Mouse (Mus musculus): ENCODE data around the gene Zswim3. TPM values are rescaled to one million over a fixed set of nuclear protein-coding genes. Genes with fewer than 3 reads are reported as not detected.

Gene Zswim3
- polyA plus RNA-seq, 1 experiment: 0.40 TPM

GRCm38 (mm10) chr2:164769258-164770037 is 35.5 kb upstream of the Zswim3 start, which contains the start of gene Ube2c:
TSS of gene Ube2c (plus strand) at chr2:164769898.
- Histone ChIP-seq H3K36me3 (replicated peaks; ENCODE audit: low read length) (peaks cover 71% of the 10 kb centered on the region), H3K4me1 (peaks cover 43% of the 10 kb centered on the region), H3K9me3 (no peaks in the 10 kb centered on the region), H3K4me3 (replicated peaks) (peak within 1 kb of the TSS; percentile 94), H3K27me3 (replicated peaks) (no peaks in the 10 kb centered on the region)
- TF ChIP-seq GATA1 (IDR thresholded peaks at IDR 0.05; ENCODE audit: borderline replicate concordance, low read length) (no peak), FLI1 (IDR thresholded peaks at IDR 0.05; ENCODE audit: low read length) (no peak)

GRCm38 (mm10) chr2:164770279-164770678 is 34.6 kb upstream of the Zswim3 start:
- Histone ChIP-seq H3K36me3 (replicated peaks; ENCODE audit: low read length) (peaks cover 64% of the 10 kb centered on the region), H3K9me3 (no peaks in the 10 kb centered on the region), H3K27me3 (replicated peaks) (peaks cover 1% of the 10 kb centered on the region), H3K4me3 (replicated peaks) (peak overlapping the region; percentile 94), H3K4me1 (peaks cover 43% of the 10 kb centered on the region)
- TF ChIP-seq GATA1 (IDR thresholded peaks at IDR 0.05; ENCODE audit: borderline replicate concordance, low read length): no peak
- no peak for TF ChIP-seq FLI1 (IDR thresholded peaks at IDR 0.05; ENCODE audit: low read length)

DNA sequence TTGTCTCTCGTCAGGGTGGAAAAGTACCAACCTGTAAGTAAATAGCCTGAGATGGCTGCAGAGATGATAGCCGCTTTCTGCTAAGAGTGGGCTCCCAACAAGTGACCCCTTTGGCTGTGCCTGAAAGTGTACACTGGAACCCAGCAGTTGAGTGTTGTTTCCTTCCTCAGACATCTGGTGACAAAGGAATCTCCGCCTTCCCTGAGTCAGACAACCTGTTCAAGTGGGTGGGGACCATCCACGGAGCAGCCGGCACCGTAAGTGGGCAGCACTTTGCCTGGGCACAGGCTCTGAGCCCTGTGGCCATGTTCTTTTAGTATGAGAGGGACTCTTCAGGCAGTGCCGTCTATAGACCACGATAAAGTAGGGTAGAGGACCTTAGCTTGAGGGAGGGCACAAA is 33.8 kb upstream of the Zswim3 start:
- Histone ChIP-seq H3K9me3 (no peaks in the 10 kb centered on the region), H3K36me3 (replicated peaks; ENCODE audit: low read length) (peaks cover 56% of the 10 kb centered on the region), H3K4me1 (peaks cover 43% of the 10 kb centered on the region), H3K4me3 (replicated peaks) (peak overlapping the region; percentile 94), H3K27me3 (replicated peaks) (peaks cover 4% of the 10 kb centered on the region)
- TF ChIP-seq GATA1 (IDR thresholded peaks at IDR 0.05; ENCODE audit: borderline replicate concordance, low read length): no peak
- no peak for TF ChIP-seq FLI1 (IDR thresholded peaks at IDR 0.05; ENCODE audit: low read length)

GRCm38 (mm10) chr2:164773229-164773988 is 31.5 kb upstream of the Zswim3 start:
- Histone ChIP-seq H3K27me3 (replicated peaks) (peaks cover 26% of the 10 kb centered on the region), H3K4me3 (replicated peaks) (no peak overlapping the region), H3K4me1 (peaks cover 36% of the 10 kb centered on the region), H3K9me3 (peaks cover 5% of the 10 kb centered on the region), H3K36me3 (replicated peaks; ENCODE audit: low read length) (peaks cover 34% of the 10 kb centered on the region)
- TF ChIP-seq FLI1 (IDR thresholded peaks at IDR 0.05; ENCODE audit: low read length) (no peak), GATA1 (IDR thresholded peaks at IDR 0.05; ENCODE audit: borderline replicate concordance, low read length) (no peak)

DNA sequence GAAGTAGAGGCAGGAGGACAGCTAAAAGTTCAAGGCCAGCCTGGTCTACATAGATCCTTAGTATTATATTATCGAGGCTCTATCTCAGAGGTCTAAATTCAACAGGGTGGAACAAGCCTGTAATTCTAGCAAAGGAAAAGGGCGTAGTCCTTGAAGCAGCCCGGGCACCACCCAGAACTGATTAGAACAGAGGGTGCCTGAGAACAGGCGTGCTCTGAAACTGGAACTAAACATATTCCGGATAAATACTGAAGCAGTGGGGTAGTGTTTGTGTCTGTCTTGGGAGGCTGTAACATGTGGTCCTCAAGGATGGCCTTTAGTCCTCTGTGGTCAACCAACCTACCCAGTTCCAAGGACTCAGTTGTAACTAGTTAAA is 30.9 kb upstream of the Zswim3 start:
- TF ChIP-seq FLI1 (IDR thresholded peaks at IDR 0.05; ENCODE audit: low read length) (no peak), GATA1 (IDR thresholded peaks at IDR 0.05; ENCODE audit: borderline replicate concordance, low read length) (no peak)
- Histone ChIP-seq H3K27me3 (replicated peaks) (peaks cover 31% of the 10 kb centered on the region), H3K36me3 (replicated peaks; ENCODE audit: low read length) (peaks cover 33% of the 10 kb centered on the region), H3K9me3 (peaks cover 5% of the 10 kb centered on the region), H3K4me3 (replicated peaks) (no peak overlapping the region), H3K4me1 (peaks cover 35% of the 10 kb centered on the region)

GRCm38 (mm10) chr2:164776130-164776529 is 28.8 kb upstream of the Zswim3 start:
- Histone ChIP-seq H3K4me1 (peaks cover 18% of the 10 kb centered on the region), H3K36me3 (replicated peaks; ENCODE audit: low read length) (peaks cover 29% of the 10 kb centered on the region), H3K4me3 (replicated peaks) (no peak overlapping the region), H3K27me3 (replicated peaks) (peaks cover 47% of the 10 kb centered on the region), H3K9me3 (peaks cover 5% of the 10 kb centered on the region)
- TF ChIP-seq FLI1 (IDR thresholded peaks at IDR 0.05; ENCODE audit: low read length): no peak
- TF ChIP-seq GATA1 (IDR thresholded peaks at IDR 0.05; ENCODE audit: borderline replicate concordance, low read length): no peak

GRCm38 (mm10) chr2:164776801-164777200 is 28.1 kb upstream of the Zswim3 start:
- Histone ChIP-seq H3K9me3 (peaks cover 5% of the 10 kb centered on the region), H3K4me3 (replicated peaks) (no peak overlapping the region), H3K27me3 (replicated peaks) (peaks cover 49% of the 10 kb centered on the region), H3K36me3 (replicated peaks; ENCODE audit: low read length) (peaks cover 22% of the 10 kb centered on the region), H3K4me1 (peaks cover 13% of the 10 kb centered on the region)
- TF ChIP-seq GATA1 (IDR thresholded peaks at IDR 0.05; ENCODE audit: borderline replicate concordance, low read length) (no peak), FLI1 (IDR thresholded peaks at IDR 0.05; ENCODE audit: low read length) (no peak)

DNA sequence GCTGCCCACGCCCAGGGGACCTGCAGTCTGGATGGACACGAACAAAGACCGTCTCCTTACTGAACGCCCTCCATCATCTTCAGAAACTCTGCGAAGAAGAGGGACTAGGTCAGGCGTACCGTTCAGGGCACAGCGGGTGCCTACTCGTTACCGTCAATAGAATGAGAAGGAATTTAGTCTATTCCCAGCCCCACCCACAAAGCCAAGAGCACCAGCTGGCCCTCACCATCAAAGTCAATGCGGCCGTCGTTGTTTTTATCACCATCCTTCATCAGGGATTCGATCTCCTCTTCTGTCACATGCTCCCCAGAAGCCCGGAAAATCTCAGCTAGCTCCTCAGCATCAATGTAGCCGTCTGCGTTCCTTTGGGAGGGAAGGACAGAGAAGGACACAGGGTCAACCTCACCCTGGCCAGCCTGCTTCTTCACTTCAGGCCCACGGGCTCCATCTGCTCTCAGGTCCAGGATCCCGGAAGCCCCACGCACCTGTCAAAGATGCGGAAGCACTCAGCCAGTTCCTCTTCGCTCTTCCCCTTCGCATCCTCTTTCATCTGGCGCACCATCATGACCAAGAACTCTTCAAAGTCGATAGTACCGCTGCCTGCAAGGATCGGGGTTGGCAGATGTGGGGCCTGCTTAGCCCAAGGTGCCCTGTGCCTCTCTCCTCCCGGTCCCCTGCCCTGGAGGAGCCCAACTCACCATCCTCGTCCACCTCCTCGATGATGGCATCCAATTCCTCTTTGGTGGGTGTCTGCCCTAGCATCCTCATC is 27.5 kb upstream of the Zswim3 start:
- TF ChIP-seq FLI1 (IDR thresholded peaks at IDR 0.05; ENCODE audit: low read length) (no peak), GATA1 (IDR thresholded peaks at IDR 0.05; ENCODE audit: borderline replicate concordance, low read length) (no peak)
- peak overlapping the region; percentile 28 for H3K4me3 ChIP-seq (replicated peaks)
- peaks cover 16% of the 10 kb centered on the region for H3K36me3 ChIP-seq (replicated peaks; ENCODE audit: low read length)
- H3K9me3 ChIP-seq: peaks cover 5% of the 10 kb centered on the region
- peaks cover 54% of the 10 kb centered on the region for H3K27me3 ChIP-seq (replicated peaks)
- peaks cover 13% of the 10 kb centered on the region for H3K4me1 ChIP-seq

GRCm38 (mm10) chr2:164778015-164778287 is 26.9 kb upstream of the Zswim3 start:
- Histone ChIP-seq H3K27me3 (replicated peaks) (peaks cover 57% of the 10 kb centered on the region), H3K4me1 (peaks cover 18% of the 10 kb centered on the region), H3K4me3 (replicated peaks) (peak overlapping the region; percentile 28), H3K9me3 (peaks cover 5% of the 10 kb centered on the region), H3K36me3 (replicated peaks; ENCODE audit: low read length) (peaks cover 13% of the 10 kb centered on the region)
- no peak for TF ChIP-seq GATA1 (IDR thresholded peaks at IDR 0.05; ENCODE audit: borderline replicate concordance, low read length)
- no peak for TF ChIP-seq FLI1 (IDR thresholded peaks at IDR 0.05; ENCODE audit: low read length)
